Mouse (Mus musculus) frontal cortex, postnatal 36 days (tissue): ENCODE data around the gene Gm45062.

Source experiments
- DNase-seq, 2 experiments: peaks; one replicate each; pipeline ENCODE4 v3.0.0; 2022; ENCODE audit warnings: low spot score in 2 of 2

Gm45062 gene

GRCm38 (mm10) chr6:8474316-8474715 lies 215.1 kb downstream of the Gm45062 start:
- DNase-seq = no peak

- no peak for DNase-seq
Observed at GRCm38 (mm10) chr6:8474820-8475219, 215.6 kb downstream of the Gm45062 start.

- no peak for DNase-seq
Observed at GRCm38 (mm10) chr6:8479176-8479575, 219.9 kb downstream of the Gm45062 start.

- DNase-seq = no peak
Observed at GRCm38 (mm10) chr6:8484437-8485275, 225.4 kb downstream of the Gm45062 start.

GRCm38 (mm10) chr6:8485414-8486175 lies 226.3 kb downstream of the Gm45062 start:
- no peak for DNase-seq

GRCm38 (mm10) chr6:8486391-8487043 lies 227.3 kb downstream of the Gm45062 start:
- no peak for DNase-seq

- DNase-seq = no peak
Observed at GRCm38 (mm10) chr6:8487044-8487853, 228.0 kb downstream of the Gm45062 start.

GRCm38 (mm10) chr6:8488249-8488648 lies 229.0 kb downstream of the Gm45062 start:
- DNase-seq = no peak

- DNase-seq = no peak
Observed at GRCm38 (mm10) chr6:8489266-8489665, 230.0 kb downstream of the Gm45062 start.

- DNase-seq = no peak
Observed at GRCm38 (mm10) chr6:8489938-8490585, 230.8 kb downstream of the Gm45062 start.

GRCm38 (mm10) chr6:8492248-8492647 lies 233.0 kb downstream of the Gm45062 start:
- no peak for DNase-seq

- DNase-seq = no peak
Observed at GRCm38 (mm10) chr6:8495109-8495826, 236.0 kb downstream of the Gm45062 start.

GRCm38 (mm10) chr6:8495827-8496222 lies 236.6 kb downstream of the Gm45062 start:
- DNase-seq = no peak

GRCm38 (mm10) chr6:8497234-8497867 lies 238.1 kb downstream of the Gm45062 start:
- no peak for DNase-seq

GRCm38 (mm10) chr6:8497868-8498257 lies 238.6 kb downstream of the Gm45062 start:
- no peak for DNase-seq

- no peak for DNase-seq
Observed at GRCm38 (mm10) chr6:8498961-8499360, 239.7 kb downstream of the Gm45062 start.

- no peak for DNase-seq
Observed at GRCm38 (mm10) chr6:8503953-8504352, 244.7 kb downstream of the Gm45062 start.

GRCm38 (mm10) chr6:8504521-8505228 lies 245.4 kb downstream of the Gm45062 start:
- no peak for DNase-seq

- DNase-seq = no peak
Observed at GRCm38 (mm10) chr6:8506631-8507030, 247.4 kb downstream of the Gm45062 start.
